Mouse (Mus musculus): Measurements from ENCODE around the gene Tekt4. TPM values are rescaled to one million over a fixed set of nuclear protein-coding genes. Genes with fewer than 3 reads are reported as not detected.

Gene Tekt4
- polyA plus RNA-seq, 1 experiment from 2014 or later: 0.25 TPM

DNA sequence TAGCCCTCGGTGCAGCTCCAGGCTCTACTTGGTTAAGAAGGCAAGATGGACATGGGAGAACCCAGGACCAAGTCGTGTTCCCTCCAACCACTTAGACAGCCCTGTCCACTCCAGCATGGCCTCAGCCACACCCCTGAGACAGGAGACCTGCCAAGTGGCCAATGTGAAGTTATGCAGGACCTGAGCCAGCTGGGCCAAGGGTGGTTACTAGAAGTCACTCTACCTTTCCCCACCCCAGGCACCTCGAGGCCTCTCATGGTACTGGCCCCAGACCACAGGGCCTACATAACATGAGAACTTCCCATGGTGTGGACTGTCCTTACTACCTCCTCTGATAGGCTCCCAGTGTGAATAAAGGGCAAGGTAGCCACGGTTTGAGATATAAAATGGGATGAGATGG is 40.2 kb upstream of the Tekt4 start:
- Histone ChIP-seq H3K4me3 (ENCODE audit: low read depth, low read length) (no peak overlapping the region), H3K9me3 (ENCODE audit: control insufficient read depth, low read length) (no peaks in the 10 kb centered on the region), H3K27ac (ENCODE audit: low read depth, low read length) (no peak overlapping the region), H3K36me3 (ENCODE audit: control insufficient read depth, insufficient read depth, low read length) (no peaks in the 10 kb centered on the region), H3K27me3 (ENCODE audit: control insufficient read depth, insufficient read depth, low read length) (no peaks in the 10 kb centered on the region), H3K4me2 (ENCODE audit: low read depth) (no peak overlapping the region), H3K9ac (ENCODE audit: low read length) (no peak overlapping the region), H3K4me1 (ENCODE audit: control insufficient read depth, insufficient read depth, low read length) (peaks cover 45% of the 10 kb centered on the region)
- DNase-seq (ENCODE audit: low spot score) (no peak), ATAC-seq (ENCODE audit: insufficient read depth, low FRiP score, low TSS enrichment) (no peak)
- 79% methylated on average over 4 of the region's 4 CpGs for WGBS

- Histone ChIP-seq H3K4me2 (ENCODE audit: low read depth) (no peak overlapping the region), H3K9ac (ENCODE audit: low read length) (no peak overlapping the region), H3K9me3 (ENCODE audit: control insufficient read depth, low read length) (no peaks in the 10 kb centered on the region), H3K27ac (ENCODE audit: low read depth, low read length) (peak overlapping the region; percentile 67; the same call in 1 of the 2 replicates), H3K4me3 (ENCODE audit: low read depth, low read length) (no peak overlapping the region), H3K36me3 (ENCODE audit: control insufficient read depth, insufficient read depth, low read length) (no peaks in the 10 kb centered on the region), H3K27me3 (ENCODE audit: control insufficient read depth, insufficient read depth, low read length) (no peaks in the 10 kb centered on the region), H3K4me1 (ENCODE audit: control insufficient read depth, insufficient read depth, low read length) (peaks cover 47% of the 10 kb centered on the region)
- ATAC-seq (ENCODE audit: insufficient read depth, low FRiP score, low TSS enrichment) (no peak), DNase-seq (ENCODE audit: low spot score) (peak; percentile 37)
- 26% methylated on average over 3 of the region's 3 CpGs for WGBS
Observed at GRCm38 (mm10) chr17:25414917-25415316, 39.5 kb upstream of the Tekt4 start.

GRCm38 (mm10) chr17:25415421-25415913 is 38.9 kb upstream of the Tekt4 start:
- Histone ChIP-seq H3K4me2 (ENCODE audit: low read depth) (peak overlapping the region; percentile 12; the same call in 1 of the 2 replicates), H3K4me1 (ENCODE audit: control insufficient read depth, insufficient read depth, low read length) (peaks cover 47% of the 10 kb centered on the region), H3K27ac (ENCODE audit: low read depth, low read length) (peak overlapping the region; percentile 67; the same call in 1 of the 2 replicates), H3K4me3 (ENCODE audit: low read depth, low read length) (no peak overlapping the region), H3K27me3 (ENCODE audit: control insufficient read depth, insufficient read depth, low read length) (no peaks in the 10 kb centered on the region), H3K36me3 (ENCODE audit: control insufficient read depth, insufficient read depth, low read length) (no peaks in the 10 kb centered on the region), H3K9ac (ENCODE audit: low read length) (no peak overlapping the region), H3K9me3 (ENCODE audit: control insufficient read depth, low read length) (no peaks in the 10 kb centered on the region)
- WGBS: 6% methylated on average over 4 of the region's 6 CpGs
- ATAC-seq (ENCODE audit: insufficient read depth, low FRiP score, low TSS enrichment) (peak; percentile 50), DNase-seq (ENCODE audit: low spot score) (peak; percentile 53)

DNA sequence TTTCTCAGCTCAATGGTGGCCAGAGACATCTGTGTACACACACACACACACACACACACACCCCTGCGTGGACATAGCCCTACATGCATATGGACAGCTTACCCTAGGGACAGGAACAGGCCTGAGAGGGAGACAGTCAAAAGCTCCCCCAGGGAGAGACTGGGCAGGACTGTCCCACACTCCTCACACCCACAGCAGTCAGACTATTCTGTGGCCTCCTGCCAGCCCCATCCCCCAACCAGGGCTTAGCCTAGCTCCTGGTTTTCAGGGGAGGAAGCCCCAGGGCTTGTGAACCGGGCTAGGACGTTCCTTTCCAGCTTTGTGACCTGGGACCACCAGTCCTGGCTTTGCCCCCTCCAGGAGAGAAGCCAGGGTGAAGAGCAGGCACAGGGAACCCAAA is 38.2 kb upstream of the Tekt4 start:
- 24% methylated on average over 3 of the region's 3 CpGs for WGBS
- Histone ChIP-seq H3K36me3 (ENCODE audit: control insufficient read depth, insufficient read depth, low read length) (no peaks in the 10 kb centered on the region), H3K4me1 (ENCODE audit: control insufficient read depth, insufficient read depth, low read length) (peaks cover 42% of the 10 kb centered on the region), H3K9ac (ENCODE audit: low read length) (no peak overlapping the region), H3K4me3 (ENCODE audit: low read depth, low read length) (no peak overlapping the region), H3K4me2 (ENCODE audit: low read depth) (no peak overlapping the region; the same call in 1 of the 2 replicates), H3K9me3 (ENCODE audit: control insufficient read depth, low read length) (no peaks in the 10 kb centered on the region), H3K27me3 (ENCODE audit: control insufficient read depth, insufficient read depth, low read length) (no peaks in the 10 kb centered on the region), H3K27ac (ENCODE audit: low read depth, low read length) (peak overlapping the region; percentile 70; the same call in 1 of the 2 replicates)
- DNase-seq (ENCODE audit: low spot score) (peak; percentile 45), ATAC-seq (ENCODE audit: insufficient read depth, low FRiP score, low TSS enrichment) (no peak)

GRCm38 (mm10) chr17:25417990-25418389 is 36.4 kb upstream of the Tekt4 start:
- no peak for DNase-seq (ENCODE audit: low spot score)
- H3K4me2 ChIP-seq (ENCODE audit: low read depth): no peak overlapping the region
- no peaks in the 10 kb centered on the region for H3K36me3 ChIP-seq (ENCODE audit: control insufficient read depth, insufficient read depth, low read length)
- H3K9me3 ChIP-seq (ENCODE audit: control insufficient read depth, low read length): no peaks in the 10 kb centered on the region
- 71% methylated on average over 6 of the region's 6 CpGs for WGBS
- no peak overlapping the region for H3K9ac ChIP-seq (ENCODE audit: low read length)
- H3K27ac ChIP-seq (ENCODE audit: low read depth, low read length): no peak overlapping the region
- peaks cover 42% of the 10 kb centered on the region for H3K4me1 ChIP-seq (ENCODE audit: control insufficient read depth, insufficient read depth, low read length)
- ATAC-seq (ENCODE audit: insufficient read depth, low FRiP score, low TSS enrichment): no peak
- no peaks in the 10 kb centered on the region for H3K27me3 ChIP-seq (ENCODE audit: control insufficient read depth, insufficient read depth, low read length)
- H3K4me3 ChIP-seq (ENCODE audit: low read depth, low read length): no peak overlapping the region

DNA sequence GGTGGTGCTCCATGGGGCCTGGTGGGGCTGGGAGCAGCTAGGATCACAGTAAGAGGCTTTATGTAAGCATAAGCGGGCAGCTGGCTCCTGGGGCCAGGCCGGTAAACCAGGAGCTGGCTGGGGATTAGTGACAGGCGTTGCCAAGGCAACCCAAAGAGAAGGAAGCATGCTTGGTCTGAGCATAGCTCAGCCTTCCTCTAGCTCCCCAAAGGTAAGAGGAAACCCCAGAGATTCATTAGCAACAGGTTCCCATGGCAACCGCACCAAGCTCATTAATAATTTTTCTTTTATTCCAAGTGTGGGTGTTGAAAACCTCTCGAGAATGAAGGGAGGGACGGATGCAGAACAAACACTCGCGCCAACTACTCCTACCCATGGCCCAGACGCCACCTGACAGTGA is 35.5 kb upstream of the Tekt4 start:
- Histone ChIP-seq H3K9ac (ENCODE audit: low read length) (no peak overlapping the region; the same call in 1 of the 2 replicates), H3K4me1 (ENCODE audit: control insufficient read depth, insufficient read depth, low read length) (peaks cover 42% of the 10 kb centered on the region), H3K4me3 (ENCODE audit: low read depth, low read length) (no peak overlapping the region), H3K4me2 (ENCODE audit: low read depth) (no peak overlapping the region), H3K9me3 (ENCODE audit: control insufficient read depth, low read length) (no peaks in the 10 kb centered on the region), H3K27me3 (ENCODE audit: control insufficient read depth, insufficient read depth, low read length) (no peaks in the 10 kb centered on the region), H3K27ac (ENCODE audit: low read depth, low read length) (no peak overlapping the region), H3K36me3 (ENCODE audit: control insufficient read depth, insufficient read depth, low read length) (no peaks in the 10 kb centered on the region)
- WGBS: 39% methylated on average over 9 of the region's 9 CpGs
- DNase-seq (ENCODE audit: low spot score) (peak; percentile 60), ATAC-seq (ENCODE audit: insufficient read depth, low FRiP score, low TSS enrichment) (no peak)

DNA sequence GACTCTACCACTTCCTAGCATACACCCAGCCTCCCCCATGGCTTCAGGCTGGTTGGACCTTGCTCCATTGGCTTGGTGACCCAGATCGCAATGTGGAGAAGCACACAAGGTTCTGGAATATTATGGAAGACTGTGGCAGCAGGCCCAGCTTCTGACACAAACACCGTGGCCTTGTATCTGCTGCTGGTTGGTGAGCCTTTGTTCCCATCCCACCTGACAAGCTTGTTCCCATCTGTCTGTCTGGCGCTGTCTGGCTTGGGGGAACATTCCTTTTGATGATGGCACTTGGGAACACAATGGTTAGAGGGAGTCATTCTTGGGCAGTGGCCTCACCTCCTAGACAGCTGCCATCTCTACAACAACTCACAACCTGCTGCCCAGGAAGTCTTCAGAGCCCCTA is 33.4 kb upstream of the Tekt4 start:
- no peak for ATAC-seq (ENCODE audit: insufficient read depth, low FRiP score, low TSS enrichment)
- peaks cover 26% of the 10 kb centered on the region for H3K4me1 ChIP-seq (ENCODE audit: control insufficient read depth, insufficient read depth, low read length)
- DNase-seq (ENCODE audit: low spot score): no peak

GRCm38 (mm10) chr17:25424526-25425080 is 29.8 kb upstream of the Tekt4 start:
- Histone ChIP-seq H3K4me3 (ENCODE audit: low read depth, low read length) (no peak overlapping the region), H3K9me3 (ENCODE audit: control insufficient read depth, low read length) (no peaks in the 10 kb centered on the region), H3K36me3 (ENCODE audit: control insufficient read depth, insufficient read depth, low read length) (no peaks in the 10 kb centered on the region; the same call in 1 of the 2 replicates), H3K4me1 (ENCODE audit: control insufficient read depth, insufficient read depth, low read length) (0 out of 2 replicates have a peak, but pooled peaks cover 2% of the 10 kb centered on the region), H3K9ac (ENCODE audit: low read length) (no peak overlapping the region), H3K27ac (ENCODE audit: low read depth, low read length) (no peak overlapping the region), H3K27me3 (ENCODE audit: control insufficient read depth, insufficient read depth, low read length) (no peaks in the 10 kb centered on the region), H3K4me2 (ENCODE audit: low read depth) (no peak overlapping the region)
- 42% methylated on average over 8 of the region's 8 CpGs for WGBS
- DNase-seq (ENCODE audit: low spot score) (no peak), ATAC-seq (ENCODE audit: insufficient read depth, low FRiP score, low TSS enrichment) (no peak)

More for the DNA sequence above, 33.4 kb upstream of the Tekt4 start:
- Histone ChIP-seq H3K27ac (ENCODE audit: low read depth, low read length) (no peak overlapping the region), H3K36me3 (ENCODE audit: control insufficient read depth, insufficient read depth, low read length) (no peaks in the 10 kb centered on the region), H3K9me3 (ENCODE audit: control insufficient read depth, low read length) (no peaks in the 10 kb centered on the region), H3K9ac (ENCODE audit: low read length) (no peak overlapping the region), H3K27me3 (ENCODE audit: control insufficient read depth, insufficient read depth, low read length) (no peaks in the 10 kb centered on the region), H3K4me3 (ENCODE audit: low read depth, low read length) (no peak overlapping the region), H3K4me2 (ENCODE audit: low read depth) (no peak overlapping the region)
- 84% methylated on average over 3 of the region's 3 CpGs for WGBS

DNA sequence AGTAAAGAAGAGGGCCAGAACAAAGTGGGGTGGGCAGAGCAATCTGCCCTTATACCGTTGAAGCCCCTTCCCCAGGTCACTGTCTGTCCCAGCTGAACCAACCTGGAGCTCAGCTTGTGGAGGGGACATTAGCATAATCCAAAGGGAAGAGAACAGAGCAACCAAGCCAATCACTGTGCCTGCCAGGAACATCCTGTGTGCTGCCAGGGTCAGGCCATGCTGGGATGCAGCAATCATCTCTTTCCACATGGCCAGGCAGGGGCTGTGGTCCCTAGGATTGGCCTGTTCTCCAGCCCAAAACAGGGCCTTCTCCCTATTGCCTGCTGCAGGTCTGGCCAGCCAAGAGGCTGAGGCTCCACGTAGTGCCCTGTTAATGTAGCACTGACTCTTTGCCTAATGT is 28.4 kb upstream of the Tekt4 start:
- 77% methylated on average over 2 of the region's 2 CpGs for WGBS
- H3K4me3 ChIP-seq (ENCODE audit: low read depth, low read length): no peak overlapping the region
- H3K4me1 ChIP-seq (ENCODE audit: control insufficient read depth, insufficient read depth, low read length): peaks cover 2% of the 10 kb centered on the region; the same call in 1 of the 2 replicates
- H3K9me3 ChIP-seq (ENCODE audit: control insufficient read depth, low read length): no peaks in the 10 kb centered on the region
- no peak overlapping the region for H3K4me2 ChIP-seq (ENCODE audit: low read depth)
- H3K9ac ChIP-seq (ENCODE audit: low read length): no peak overlapping the region
- H3K27me3 ChIP-seq (ENCODE audit: control insufficient read depth, insufficient read depth, low read length): peaks cover 4% of the 10 kb centered on the region; the same call in 1 of the 2 replicates
- ATAC-seq (ENCODE audit: insufficient read depth, low FRiP score, low TSS enrichment): no peak
- no peak for DNase-seq (ENCODE audit: low spot score)
- H3K27ac ChIP-seq (ENCODE audit: low read depth, low read length): no peak overlapping the region
- H3K36me3 ChIP-seq (ENCODE audit: control insufficient read depth, insufficient read depth, low read length): no peaks in the 10 kb centered on the region; the same call in 1 of the 2 replicates
